Mouse (Mus musculus) monocyte, adult 5-6 weeks (primary cell): ENCODE data around the gene Retsat. TPM values are rescaled to one million over a fixed set of nuclear protein-coding genes. Genes with fewer than 3 reads are reported as not detected.

Source experiments
- ATAC-seq: fragments of 153-309, 156-312 bp; replicated peaks from 2 replicates; pipeline ENCODE4 v1.8.0; 2017; ENCODE audit warnings: mild to moderate bottlenecking; ENCODE audit not compliant: low TSS enrichment, insufficient number of reproducible peaks, severe bottlenecking, poor library complexity, low FRiP score
- total RNA-seq: library from RNA; stranded (forward); fragments of 200-1000, 200-491, 200-594 nt; gene quantifications from 3 replicates; pipeline ENCODE4 v1.2.3, GENCODE M21; 2017

Gene Retsat
- total RNA-seq, 1 experiment from 2014 or later = 2.9 TPM

DNA sequence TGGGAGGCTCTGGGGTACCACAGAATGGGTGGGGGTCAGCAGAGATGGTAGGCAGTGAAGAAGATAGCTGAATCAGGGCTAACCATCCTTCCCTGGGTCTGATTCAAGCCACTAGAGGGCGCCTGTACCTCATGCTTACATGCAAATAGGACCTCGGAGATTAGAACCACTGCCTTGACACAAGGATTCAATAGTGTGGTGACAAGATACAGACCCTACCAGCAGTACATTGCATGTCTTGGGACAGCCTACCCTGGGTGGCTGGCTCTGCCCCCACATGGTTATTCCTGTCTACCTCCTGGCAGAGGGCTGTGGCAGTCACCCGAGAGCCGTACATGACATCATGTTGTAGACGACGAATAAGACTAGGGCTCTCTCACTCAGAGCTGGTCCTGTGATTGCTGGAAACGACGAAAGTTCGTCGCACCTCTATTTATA, 49.1 kb downstream of the Retsat start:
- ATAC-seq = peak; percentile 62

DNA sequence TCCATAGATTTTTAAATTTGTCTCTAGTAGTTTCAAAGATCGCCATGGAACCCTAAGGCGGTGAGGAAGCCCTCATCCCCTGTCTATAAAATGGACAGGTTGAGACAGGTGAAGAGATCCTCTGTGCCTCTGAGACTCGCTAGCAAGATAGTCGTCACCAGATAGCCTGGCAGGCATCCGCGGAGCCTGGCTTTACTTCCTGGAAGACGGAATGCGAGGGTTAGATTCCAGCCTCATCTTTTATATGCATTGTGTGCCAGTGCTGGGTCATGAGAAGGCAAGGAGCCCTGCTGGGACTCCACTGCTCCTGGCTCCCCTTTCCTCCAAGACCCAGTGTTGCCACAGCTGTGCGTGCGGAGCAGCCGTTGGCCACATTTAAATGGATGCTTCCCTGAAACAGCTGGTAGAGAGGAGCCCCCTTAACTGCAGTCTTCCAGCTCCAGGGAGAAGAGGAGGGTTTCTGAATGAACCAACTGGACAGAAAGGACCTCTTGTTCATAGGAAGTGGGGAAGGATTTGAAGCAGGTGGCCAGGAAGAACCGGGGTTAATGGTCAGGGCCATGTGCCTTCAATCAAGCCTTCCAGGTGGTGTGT, 49.8 kb downstream of the Retsat start:
- no peak for ATAC-seq

DNA sequence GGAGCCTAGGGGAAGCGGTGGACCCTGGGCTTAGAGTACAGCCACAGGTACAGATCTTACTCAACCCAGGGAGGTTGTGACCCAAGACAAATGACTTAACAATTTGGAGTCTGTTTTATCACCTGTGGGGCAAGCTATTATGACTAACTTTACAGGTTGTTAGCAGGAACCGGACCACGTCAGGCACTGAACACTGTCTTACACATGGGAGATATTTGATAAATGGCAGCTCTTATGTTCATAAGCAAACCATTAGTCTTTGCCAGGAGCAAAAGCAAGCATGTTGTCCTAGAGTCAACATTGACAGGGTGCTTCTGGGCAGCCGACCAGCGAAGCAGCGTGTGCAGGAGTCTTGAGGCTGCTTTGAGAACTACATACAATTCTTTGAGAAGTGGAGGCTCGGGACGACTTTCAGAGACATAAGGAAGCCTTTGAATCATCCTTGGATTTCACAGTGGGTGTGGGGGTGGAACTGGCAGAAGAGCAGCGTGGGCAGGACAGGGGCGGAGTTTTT, 52.1 kb downstream of the Retsat start:
- ATAC-seq = no peak

DNA sequence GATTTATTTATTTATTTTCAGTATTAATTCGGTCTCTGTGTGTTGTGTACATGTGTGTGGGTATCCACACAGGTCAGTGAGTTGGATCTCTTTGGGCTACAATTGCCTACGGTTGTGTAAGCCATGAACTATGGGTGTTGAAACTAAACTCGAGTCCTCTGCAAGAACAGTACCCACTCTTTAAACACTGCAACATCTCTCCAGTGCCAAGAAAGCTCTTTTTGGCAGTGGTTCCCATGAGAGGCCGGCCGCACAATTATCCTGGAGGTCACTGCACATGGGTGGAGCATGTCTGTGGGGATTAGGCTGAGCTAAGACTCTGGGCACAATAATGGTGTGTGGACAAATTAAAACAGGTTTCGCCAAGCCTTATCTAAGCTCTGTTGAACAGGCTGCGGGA, 55.1 kb downstream of the Retsat start:
- no peak for ATAC-seq

DNA sequence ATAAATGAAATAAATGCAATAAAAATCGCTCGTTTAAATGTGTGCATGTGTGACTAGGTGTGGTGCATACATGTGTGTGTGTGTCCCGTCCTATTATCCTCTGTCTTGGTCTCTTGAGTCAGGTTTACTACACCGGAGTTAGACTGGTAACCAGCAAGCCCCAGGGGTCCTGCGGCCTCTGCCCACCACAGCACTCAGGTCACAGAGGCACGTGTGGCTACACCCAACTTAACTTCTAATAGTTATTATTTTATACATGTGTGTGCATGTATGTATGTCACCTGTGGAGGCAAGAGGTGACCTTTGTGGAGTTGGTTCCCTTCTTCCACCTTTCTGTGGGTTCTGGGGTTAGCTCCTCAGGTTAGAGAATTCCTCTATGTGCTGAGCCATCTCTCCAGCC, 56.1 kb downstream of the Retsat start:
- no peak for ATAC-seq

GRCm38 (mm10) chr6:72655309-72656052, 57.2 kb downstream of the Retsat start:
- no peak for ATAC-seq

- no peak for ATAC-seq
Measured at GRCm38 (mm10) chr6:72656053-72656442, 57.8 kb downstream of the Retsat start.

DNA sequence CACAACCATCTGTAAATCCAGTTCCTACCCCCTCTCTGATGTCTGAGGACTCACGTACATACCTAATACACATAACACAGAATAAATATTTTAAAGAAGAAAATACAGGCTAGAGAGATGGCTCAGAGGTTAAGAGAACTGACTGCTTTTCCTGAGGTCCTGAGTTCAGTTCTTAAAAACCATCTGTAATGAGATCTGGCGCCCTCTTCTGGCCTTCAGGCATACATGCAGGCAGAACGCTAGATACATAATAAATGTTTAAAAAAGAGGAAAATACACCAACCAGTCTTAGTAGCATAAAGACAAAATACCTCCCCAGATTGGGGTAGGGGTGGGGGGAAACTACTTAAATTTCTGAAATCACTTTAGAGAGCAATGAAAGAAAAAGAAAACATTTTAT, 59.7 kb downstream of the Retsat start:
- no peak for ATAC-seq

Other genes with a start within 250 kb of the Retsat start
- 1.4 to 2.3 TPM in 2 of 3 replicates, not detected in the other for gene Tmem150a, start 243.0 kb upstream of the Retsat start, total RNA-seq
- 51.8 to 77.7 TPM (median 56.1 TPM) in 3 replicates for gene Rnf181, start 231.5 kb upstream of the Retsat start, total RNA-seq
- gene Vamp5, start 218.0 kb upstream of the Retsat start, total RNA-seq = 6.6 to 20.9 TPM (median 13.2 TPM) in 3 replicates
- gene Vamp8, start 207.8 kb upstream of the Retsat start, total RNA-seq = 202 to 246 TPM (median 207 TPM) in 3 replicates
- 10.1 to 13.9 TPM (median 11.1 TPM) in 3 replicates for gene Ggcx, start 184.2 kb upstream of the Retsat start, total RNA-seq
- 122 to 186 TPM (median 164 TPM) in 3 replicates for gene Mat2a, start 158.9 kb upstream of the Retsat start, total RNA-seq
- gene Sh2d6, start 76.8 kb upstream of the Retsat start, total RNA-seq = 0.75 TPM in 1 of 3 replicates, not detected in the others
- gene Capg, start 54.1 kb upstream of the Retsat start, total RNA-seq = 54.4 to 71.6 TPM (median 54.8 TPM) in 3 replicates
- 7.6 to 8.8 TPM (median 8.0 TPM) in 3 replicates for gene Elmod3, start 62 bp upstream of the Retsat start, total RNA-seq
- gene Tgoln1, start 18.5 kb downstream of the Retsat start, total RNA-seq = 123 to 195 TPM (median 136 TPM) in 3 replicates
- not detected in 3 replicates for gene Tcf7l1, start 190.8 kb downstream of the Retsat start, total RNA-seq